Mouse (Mus musculus) CH12.LX (cell line): ENCODE measurements around the gene Klhl36. TPM values are rescaled to one million over a fixed set of nuclear protein-coding genes. Genes with fewer than 3 reads are reported as not detected.

Experiments
- DNase-seq: peaks from one replicate; pipeline ENCODE4 v3.0.0-alpha.2; 2013; ENCODE audit errors: extremely low read depth
- H3K27ac ChIP-seq: 2 replicates; pipeline ENCODE4 v1.5.1; 2012; ENCODE audit warnings: low read depth, mild to moderate bottlenecking, control low read depth, moderate library complexity; ENCODE audit not compliant: insufficient read depth
- H3K27me3 ChIP-seq: replicated peaks from 2 replicates; pipeline ENCODE3; 2012; ENCODE audit warnings: inconsistent platforms
- H3K36me3 ChIP-seq, 2 experiments: replicated peaks in 1 of 2; 2 replicates each; pipeline versions ENCODE3 to v1.6.1; 2012; ENCODE audit warnings: inconsistent platforms in 1 of 2, low read length in 1 of 2, mild to moderate bottlenecking in 1 of 2, mixed read lengths in 1 of 2, moderate library complexity in 1 of 2; ENCODE audit not compliant: control insufficient read depth in 1 of 2, insufficient read depth in 1 of 2
- H3K4me1 ChIP-seq, 2 experiments: 2 replicates each; pipeline ENCODE4 v1.6.1; 2012; ENCODE audit warnings: inconsistent platforms in 1 of 2, moderate library complexity in 1 of 2; ENCODE audit not compliant: insufficient read depth in 2 of 2, control insufficient read depth in 1 of 2
- H3K4me2 ChIP-seq: 2 replicates; pipeline ENCODE4 v1.6.1; 2012; ENCODE audit warnings: low read depth, mild to moderate bottlenecking, control low read depth; ENCODE audit not compliant: poor library complexity, insufficient read depth, severe bottlenecking
- H3K4me3 ChIP-seq, 3 experiments: fragments of 150-350 bp in 1 of 3; sonication (generic) in 1 of 3; replicated peaks in 1 of 3; 2 replicates each; pipeline versions ENCODE3 to v1.5.1; 2011 to 2012; ENCODE audit warnings: low read depth in 2 of 3, low read length in 2 of 3, mild to moderate bottlenecking in 2 of 3, moderate library complexity in 2 of 3, control low read depth in 1 of 3, improper control_type of control experiment in 1 of 3, inconsistent platforms in 1 of 3, mixed read lengths in 1 of 3; ENCODE audit not compliant: poor library complexity in 1 of 3
- H3K79me2 ChIP-seq: replicated peaks from 2 replicates; pipeline ENCODE4 v1.6.1; 2012; ENCODE audit warnings: mild to moderate bottlenecking, moderate library complexity; ENCODE audit not compliant: control insufficient read depth, poor library complexity, insufficient read depth, severe bottlenecking; ENCODE audit errors: extremely low read depth
- H3K9ac ChIP-seq: 2 replicates; pipeline ENCODE4 v1.6.1; 2012; ENCODE audit warnings: low read depth, mild to moderate bottlenecking, control low read depth, moderate library complexity; ENCODE audit not compliant: insufficient read depth
- H3K9me3 ChIP-seq: replicated peaks from 2 replicates; pipeline ENCODE3; 2012; ENCODE audit warnings: low read length, inconsistent platforms, mixed read lengths
- CHD1 ChIP-seq: IDR thresholded peaks from 2 replicates; pipeline ENCODE4 v1.6.1; 2012; ENCODE audit warnings: low read depth, low read length, improper control_type of control experiment, inconsistent platforms
- CTCF ChIP-seq, 2 experiments: IDR thresholded peaks in 1 of 2; conservative IDR thresholded peaks in 1 of 2; 2 replicates each; pipeline ENCODE4 v1.5.1; 2011 to 2012; ENCODE audit warnings: low read depth in 2 of 2, low read length in 2 of 2, improper control_type of control experiment in 1 of 2, inconsistent platforms in 1 of 2, mild to moderate bottlenecking in 1 of 2, moderate library complexity in 1 of 2
- EP300 ChIP-seq: IDR thresholded peaks from 2 replicates; pipeline ENCODE4 v1.6.1; 2011; ENCODE audit warnings: low read length, improper control_type of control experiment
- GABPA ChIP-seq: IDR thresholded peaks from 2 replicates; pipeline ENCODE4 v1.6.1; 2012; ENCODE audit warnings: low read depth, low read length, improper control_type of control experiment, inconsistent platforms; ENCODE audit not compliant: insufficient replicate concordance
- HCFC1 ChIP-seq: IDR thresholded peaks from 2 replicates; pipeline ENCODE4 v1.6.1; 2012; ENCODE audit warnings: low read depth, mild to moderate bottlenecking, inconsistent platforms, low read length, improper control_type of control experiment
- JUND ChIP-seq: conservative IDR thresholded peaks from 2 replicates; pipeline ENCODE4 v1.6.1; 2011; ENCODE audit warnings: low read depth, low read length, improper control_type of control experiment
- MAFK ChIP-seq: IDR thresholded peaks from 2 replicates; pipeline ENCODE4 v1.6.1; 2011; ENCODE audit warnings: low read length, improper control_type of control experiment; ENCODE audit not compliant: insufficient replicate concordance
- MAZ ChIP-seq: IDR thresholded peaks from 2 replicates; pipeline ENCODE4 v1.6.1; 2012; ENCODE audit warnings: low read depth, mild to moderate bottlenecking, inconsistent platforms, low read length, improper control_type of control experiment, moderate library complexity
- NELFE ChIP-seq: IDR thresholded peaks from 2 replicates; pipeline ENCODE4 v1.6.1; 2011; ENCODE audit warnings: low read depth, low read length, improper control_type of control experiment
- NRF1 ChIP-seq: IDR thresholded peaks from 2 replicates; pipeline ENCODE4 v1.6.1; 2014; ENCODE audit warnings: low read depth, mild to moderate bottlenecking, inconsistent platforms, low read length, improper control_type of control experiment, moderate library complexity
- POLR2A ChIP-seq: IDR thresholded peaks from 2 replicates; pipeline ENCODE4 v1.6.1; 2011; ENCODE audit warnings: low read depth, mild to moderate bottlenecking, improper control_type of control experiment, low read length
- RAD21 ChIP-seq: IDR thresholded peaks from 2 replicates; pipeline ENCODE4 v1.6.1; 2011; ENCODE audit warnings: low read depth, mild to moderate bottlenecking, low read length, improper control_type of control experiment, moderate library complexity
- RCOR1 ChIP-seq: conservative IDR thresholded peaks from 2 replicates; pipeline ENCODE4 v1.6.1; 2012; ENCODE audit warnings: low read depth, mild to moderate bottlenecking, inconsistent platforms, low read length, improper control_type of control experiment
- SIN3A ChIP-seq: IDR thresholded peaks from 2 replicates; pipeline ENCODE4 v1.6.1; 2012; ENCODE audit warnings: low read length, improper control_type of control experiment, inconsistent platforms
- TCF12 ChIP-seq: IDR thresholded peaks from 2 replicates; pipeline ENCODE4 v1.6.1; 2014; ENCODE audit warnings: low read depth, mild to moderate bottlenecking, inconsistent platforms, low read length, improper control_type of control experiment
- UBTF ChIP-seq: IDR thresholded peaks from 2 replicates; pipeline ENCODE4 v1.6.1; 2012; ENCODE audit warnings: low read depth, mild to moderate bottlenecking, inconsistent platforms, low read length, improper control_type of control experiment, moderate library complexity
- USF2 ChIP-seq: conservative IDR thresholded peaks from 2 replicates; pipeline ENCODE4 v1.6.1; 2011; ENCODE audit warnings: low read depth, low read length, improper control_type of control experiment
- ZC3H11A ChIP-seq: IDR thresholded peaks from 2 replicates; pipeline ENCODE4 v1.6.1; 2012; ENCODE audit warnings: low read depth, mild to moderate bottlenecking, inconsistent platforms, low read length, improper control_type of control experiment
- ZKSCAN1 ChIP-seq: IDR thresholded peaks from 2 replicates; pipeline ENCODE4 v1.6.1; 2012; ENCODE audit warnings: low read depth, inconsistent platforms, low read length, improper control_type of control experiment, borderline replicate concordance
- ZMIZ1 ChIP-seq: IDR thresholded peaks from 2 replicates; pipeline ENCODE4 v1.6.1; 2012; ENCODE audit warnings: low read depth, mild to moderate bottlenecking, inconsistent platforms, low read length, improper control_type of control experiment
- ZNF384 ChIP-seq: IDR thresholded peaks from 2 replicates; pipeline ENCODE4 v1.6.1; 2012; ENCODE audit warnings: low read depth, low read length, improper control_type of control experiment, inconsistent platforms
- dilution Hi-C: fragments of 300-500 bp; cut with MboI; formaldehyde crosslinking; loops from 2 replicates; pipeline ENCODE4 v1.14.3; 2020; ENCODE audit warnings: low sequenced_read_pairs; ENCODE audit not compliant: extremely low pct_unique_long_range_greater_than_20kb, extremely low pct_ligation_motif_present
- in situ Hi-C: fragments of 300-500 bp; cut with MboI; formaldehyde crosslinking; loops from 3 replicates; pipeline ENCODE4 v1.14.3; 2019; ENCODE audit warnings: low sequenced_read_pairs, low pct_ligation_motif_present, low pct_unique_long_range_greater_than_20kb, mixed read lengths
- polyA plus RNA-seq: library from polyadenylated mRNA; unstranded; fragments of >175 nt; gene quantifications from 2 replicates; pipeline ENCODE4 v1.2.1, GENCODE M21; 2012; ENCODE audit warnings: low read depth; ENCODE audit not compliant: insufficient read length
- total RNA-seq, 2 experiments: library from RNA; depleted of rRNA; stranded (reverse); fragments of 300-350 nt in 1 of 2; fragments of >200 nt in 1 of 2; gene quantifications; 2 replicates each; pipeline ENCODE4 v1.2.3; 2012 to 2014

The Klhl36 gene
- total and polyA plus RNA-seq, 3 experiments = 3.0 to 7.9 (median 3.1) TPM

- Histone ChIP-seq H3K9me3 (no peaks in the 10 kb centered on the region), H3K27me3 (no peaks in the 10 kb centered on the region), H3K36me3 (peaks cover 5 to 64% of the 10 kb centered on the region in 2 experiments), H3K79me2 (no peaks in the 10 kb centered on the region), H3K27ac (no peak overlapping the region), H3K4me3 (no peak overlapping the region), H3K4me1 (peaks cover 25 to 94% of the 10 kb centered on the region in 2 experiments)
- in situ Hi-C loops = no loop called here
- DNase-seq = no peak
- dilution Hi-C loops = no loop called here
- TF ChIP-seq NRF1 = no peak
- no peak for TF ChIP-seq JUND
- no peak for TF ChIP-seq SIN3A
- TF ChIP-seq ZMIZ1 = no peak
- TF ChIP-seq EP300 = no peak
- TF ChIP-seq TCF12 = no peak
- no peak for TF ChIP-seq POLR2A
- no peak for TF ChIP-seq ZNF384
- TF ChIP-seq MAZ = no peak
- no peak for TF ChIP-seq MAFK
- no peak for TF ChIP-seq GABPA
- no peak for TF ChIP-seq RAD21
- no peak for TF ChIP-seq ZC3H11A
- TF ChIP-seq, all 38 proteins: peak for 0
- Histone ChIP-seq H3K4me2 (no peak overlapping the region), H3K9ac (no peak overlapping the region)
Observed at GRCm38 (mm10) chr8:119834676-119835075, 27.4 kb upstream of the Klhl36 start.

- no peak for DNase-seq
- Histone ChIP-seq H3K79me2 (no peaks in the 10 kb centered on the region), H3K9ac (no peak overlapping the region), H3K4me2 (no peak overlapping the region), H3K36me3 (peaks cover 5 to 59% of the 10 kb centered on the region in 2 experiments), H3K27ac (no peak overlapping the region), H3K27me3 (no peaks in the 10 kb centered on the region), H3K9me3 (no peaks in the 10 kb centered on the region), H3K4me3 (no peak overlapping the region), H3K4me1 (peaks cover 23 to 89% of the 10 kb centered on the region in 2 experiments)
- dilution Hi-C loops (no loop called here), in situ Hi-C loops (no loop called here)
- no peak for TF ChIP-seq CHD1
- TF ChIP-seq UBTF = no peak
- no peak for TF ChIP-seq USF2
- TF ChIP-seq HCFC1 = no peak
- TF ChIP-seq CTCF (conservative IDR thresholded peaks at IDR 0.05 in 1 of 2, IDR thresholded peaks at IDR 0.05 in 1 of 2; ENCODE audit: low read depth in 2 of 2, low read length in 2 of 2) = no peak
- TF ChIP-seq RCOR1 = no peak
- no peak for TF ChIP-seq EP300
- no peak for TF ChIP-seq RAD21
- TF ChIP-seq ZKSCAN1 = no peak
- TF ChIP-seq NELFE = no peak
- no peak for TF ChIP-seq SIN3A
Observed at GRCm38 (mm10) chr8:119835270-119835669, 26.8 kb upstream of the Klhl36 start.
